Mouse (Mus musculus) CH12.LX (cell line): ENCODE measurements at regions not wholly inside any gene's neighbourhood (a gene's known extent, or its start where the extent isn't known, plus 50 kb on each side); places are given as distances from the start of the nearest gene placed in this dataset.

Source experiments
- DNase-seq: peaks from one replicate; pipeline ENCODE4 v3.0.0-alpha.2; 2013; ENCODE audit errors: extremely low read depth
- H3K27ac ChIP-seq: 2 replicates; pipeline ENCODE4 v1.5.1; 2012; ENCODE audit warnings: low read depth, mild to moderate bottlenecking, control low read depth, moderate library complexity; ENCODE audit not compliant: insufficient read depth
- H3K27me3 ChIP-seq: replicated peaks from 2 replicates; pipeline ENCODE3; 2012; ENCODE audit warnings: inconsistent platforms
- H3K36me3 ChIP-seq, 2 experiments: replicated peaks in 1 of 2; 2 replicates each; pipeline versions ENCODE3 to v1.6.1; 2012; ENCODE audit warnings: inconsistent platforms in 1 of 2, low read length in 1 of 2, mild to moderate bottlenecking in 1 of 2, mixed read lengths in 1 of 2, moderate library complexity in 1 of 2; ENCODE audit not compliant: control insufficient read depth in 1 of 2, insufficient read depth in 1 of 2
- H3K4me1 ChIP-seq, 2 experiments: 2 replicates each; pipeline ENCODE4 v1.6.1; 2012; ENCODE audit warnings: inconsistent platforms in 1 of 2, moderate library complexity in 1 of 2; ENCODE audit not compliant: insufficient read depth in 2 of 2, control insufficient read depth in 1 of 2
- H3K4me2 ChIP-seq: 2 replicates; pipeline ENCODE4 v1.6.1; 2012; ENCODE audit warnings: low read depth, mild to moderate bottlenecking, control low read depth; ENCODE audit not compliant: poor library complexity, insufficient read depth, severe bottlenecking
- H3K4me3 ChIP-seq, 3 experiments: fragments of 150-350 bp in 1 of 3; sonication (generic) in 1 of 3; replicated peaks in 1 of 3; 2 replicates each; pipeline versions ENCODE3 to v1.5.1; 2011 to 2012; ENCODE audit warnings: low read depth in 2 of 3, low read length in 2 of 3, mild to moderate bottlenecking in 2 of 3, moderate library complexity in 2 of 3, control low read depth in 1 of 3, improper control_type of control experiment in 1 of 3, inconsistent platforms in 1 of 3, mixed read lengths in 1 of 3; ENCODE audit not compliant: poor library complexity in 1 of 3
- H3K79me2 ChIP-seq: replicated peaks from 2 replicates; pipeline ENCODE4 v1.6.1; 2012; ENCODE audit warnings: mild to moderate bottlenecking, moderate library complexity; ENCODE audit not compliant: control insufficient read depth, poor library complexity, insufficient read depth, severe bottlenecking; ENCODE audit errors: extremely low read depth
- H3K9ac ChIP-seq: 2 replicates; pipeline ENCODE4 v1.6.1; 2012; ENCODE audit warnings: low read depth, mild to moderate bottlenecking, control low read depth, moderate library complexity; ENCODE audit not compliant: insufficient read depth
- H3K9me3 ChIP-seq: replicated peaks from 2 replicates; pipeline ENCODE3; 2012; ENCODE audit warnings: low read length, inconsistent platforms, mixed read lengths
- BHLHE40 ChIP-seq: IDR thresholded peaks from 2 replicates; pipeline ENCODE4 v1.6.1; 2011; ENCODE audit warnings: mild to moderate bottlenecking, low read depth, low read length, improper control_type of control experiment
- CTCF ChIP-seq, 2 experiments: IDR thresholded peaks in 1 of 2; conservative IDR thresholded peaks in 1 of 2; 2 replicates each; pipeline ENCODE4 v1.5.1; 2011 to 2012; ENCODE audit warnings: low read depth in 2 of 2, low read length in 2 of 2, improper control_type of control experiment in 1 of 2, inconsistent platforms in 1 of 2, mild to moderate bottlenecking in 1 of 2, moderate library complexity in 1 of 2
- E2F4 ChIP-seq: IDR thresholded peaks from 2 replicates; pipeline ENCODE4 v1.6.1; 2011; ENCODE audit warnings: low read depth, low read length, improper control_type of control experiment; ENCODE audit not compliant: insufficient replicate concordance
- ETS1 ChIP-seq: conservative IDR thresholded peaks from 2 replicates; pipeline ENCODE4 v1.6.1; 2012; ENCODE audit warnings: low read depth, mild to moderate bottlenecking, inconsistent platforms, low read length, improper control_type of control experiment, moderate library complexity
- GABPA ChIP-seq: IDR thresholded peaks from 2 replicates; pipeline ENCODE4 v1.6.1; 2012; ENCODE audit warnings: low read depth, low read length, improper control_type of control experiment, inconsistent platforms; ENCODE audit not compliant: insufficient replicate concordance
- HCFC1 ChIP-seq: IDR thresholded peaks from 2 replicates; pipeline ENCODE4 v1.6.1; 2012; ENCODE audit warnings: low read depth, mild to moderate bottlenecking, inconsistent platforms, low read length, improper control_type of control experiment
- JUN ChIP-seq: IDR thresholded peaks from 2 replicates; pipeline ENCODE4 v1.6.1; 2011; ENCODE audit warnings: low read depth, mild to moderate bottlenecking, low read length, improper control_type of control experiment, moderate library complexity; ENCODE audit not compliant: insufficient read depth
- KAT2A ChIP-seq: IDR thresholded peaks from 2 replicates; pipeline ENCODE4 v1.6.1; 2012; ENCODE audit warnings: low read length, improper control_type of control experiment, inconsistent platforms; ENCODE audit not compliant: insufficient replicate concordance
- MAFK ChIP-seq: IDR thresholded peaks from 2 replicates; pipeline ENCODE4 v1.6.1; 2011; ENCODE audit warnings: low read length, improper control_type of control experiment; ENCODE audit not compliant: insufficient replicate concordance
- MAX ChIP-seq: IDR thresholded peaks from 2 replicates; pipeline ENCODE4 v1.6.1; 2011; ENCODE audit warnings: low read length, improper control_type of control experiment
- MEF2A ChIP-seq: IDR thresholded peaks from 2 replicates; pipeline ENCODE4 v1.6.1; 2014; ENCODE audit warnings: low read depth, mild to moderate bottlenecking, inconsistent platforms, low read length, improper control_type of control experiment, borderline replicate concordance
- MXI1 ChIP-seq: IDR thresholded peaks from 2 replicates; pipeline ENCODE4 v1.6.1; 2011; ENCODE audit warnings: mild to moderate bottlenecking, low read depth, low read length, improper control_type of control experiment
- MYC ChIP-seq: IDR thresholded peaks from 2 replicates; pipeline ENCODE4 v1.6.1; 2011; ENCODE audit warnings: low read depth, mild to moderate bottlenecking, improper control_type of control experiment, low read length
- PAX5 ChIP-seq: IDR thresholded peaks from 2 replicates; pipeline ENCODE4 v1.6.1; 2012; ENCODE audit warnings: low read length, inconsistent platforms, mixed read lengths
- POLR2AphosphoS2 ChIP-seq: IDR thresholded peaks from 2 replicates; pipeline ENCODE4 v1.6.1; 2011; ENCODE audit warnings: low read depth, low read length, improper control_type of control experiment
- RAD21 ChIP-seq: IDR thresholded peaks from 2 replicates; pipeline ENCODE4 v1.6.1; 2011; ENCODE audit warnings: low read depth, mild to moderate bottlenecking, low read length, improper control_type of control experiment, moderate library complexity
- SIN3A ChIP-seq: IDR thresholded peaks from 2 replicates; pipeline ENCODE4 v1.6.1; 2012; ENCODE audit warnings: low read length, improper control_type of control experiment, inconsistent platforms
- SMC3 ChIP-seq: IDR thresholded peaks from 2 replicates; pipeline ENCODE4 v1.6.1; 2011; ENCODE audit warnings: low read depth, low read length, improper control_type of control experiment
- TBP ChIP-seq: conservative IDR thresholded peaks from 2 replicates; pipeline ENCODE4 v1.6.1; 2011; ENCODE audit warnings: low read depth, low read length, improper control_type of control experiment
- TCF12 ChIP-seq: IDR thresholded peaks from 2 replicates; pipeline ENCODE4 v1.6.1; 2014; ENCODE audit warnings: low read depth, mild to moderate bottlenecking, inconsistent platforms, low read length, improper control_type of control experiment
- ZC3H11A ChIP-seq: IDR thresholded peaks from 2 replicates; pipeline ENCODE4 v1.6.1; 2012; ENCODE audit warnings: low read depth, mild to moderate bottlenecking, inconsistent platforms, low read length, improper control_type of control experiment
- ZMIZ1 ChIP-seq: IDR thresholded peaks from 2 replicates; pipeline ENCODE4 v1.6.1; 2012; ENCODE audit warnings: low read depth, mild to moderate bottlenecking, inconsistent platforms, low read length, improper control_type of control experiment
- dilution Hi-C: fragments of 300-500 bp; cut with MboI; formaldehyde crosslinking; loops from 2 replicates; pipeline ENCODE4 v1.14.3; 2020; ENCODE audit warnings: low sequenced_read_pairs; ENCODE audit not compliant: extremely low pct_unique_long_range_greater_than_20kb, extremely low pct_ligation_motif_present
- in situ Hi-C: fragments of 300-500 bp; cut with MboI; formaldehyde crosslinking; loops from 3 replicates; pipeline ENCODE4 v1.14.3; 2019; ENCODE audit warnings: low sequenced_read_pairs, low pct_ligation_motif_present, low pct_unique_long_range_greater_than_20kb, mixed read lengths

DNA sequence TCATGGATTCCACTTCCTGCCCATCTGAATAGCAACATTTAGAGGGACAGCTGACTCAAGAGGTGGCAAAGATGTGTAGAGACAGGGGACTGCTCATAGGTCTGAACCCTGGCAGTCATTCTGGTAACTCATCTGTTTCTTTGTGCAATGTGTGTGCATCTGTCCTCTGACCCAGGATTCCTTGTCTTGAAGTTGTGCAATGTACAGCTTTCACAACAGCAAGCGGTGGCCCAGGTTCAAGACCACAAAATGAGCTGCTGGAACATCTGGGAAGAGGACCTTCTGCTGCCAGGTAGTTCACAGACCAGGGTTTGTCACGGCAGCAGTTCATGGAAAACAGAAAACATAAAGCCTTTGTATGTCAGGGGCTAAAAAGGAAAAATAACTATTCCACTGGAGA, 80.1 kb upstream of the Gmds start:
- H3K27ac ChIP-seq, result no peak overlapping the region
- no peaks in the 10 kb centered on the region for H3K36me3 ChIP-seq
- H3K79me2 ChIP-seq, result no peaks in the 10 kb centered on the region
- no peaks in the 10 kb centered on the region for H3K27me3 ChIP-seq
- no peaks in the 10 kb centered on the region for H3K9me3 ChIP-seq
- peaks cover 2 to 26% of the 10 kb centered on the region in 2 experiments for H3K4me1 ChIP-seq
- TF ChIP-seq POLR2AphosphoS2, result no peak
- no peak overlapping the region for H3K4me3 ChIP-seq
- dilution Hi-C loops (no loop called here), in situ Hi-C loops (loop anchor here (10.0 kb wide), 2 partner anchors 204 to 614 kb away; partner anchors contain the start of gene Foxc1)
- H3K9ac ChIP-seq, result no peak overlapping the region
- no peak for DNase-seq
- no peak overlapping the region for H3K4me2 ChIP-seq

DNA sequence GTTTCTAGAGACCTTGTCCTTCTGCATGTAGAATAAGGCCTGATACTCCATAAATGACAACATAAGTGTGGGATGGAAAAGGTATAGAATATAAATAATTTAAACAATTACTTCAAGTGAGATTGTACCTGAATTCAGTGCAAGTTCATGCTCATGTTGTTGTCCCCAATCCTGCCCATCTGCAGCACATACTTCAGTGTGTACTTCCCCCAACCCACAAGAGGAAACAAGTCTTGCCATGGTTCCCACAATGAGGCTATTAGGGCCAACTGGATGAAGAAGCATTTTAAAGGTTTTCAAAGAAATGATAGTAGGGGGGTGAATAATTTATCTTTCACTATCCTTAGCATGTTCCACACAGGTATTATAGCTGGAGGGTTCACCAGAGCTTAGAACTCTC, 79.4 kb upstream of the Gmds start:
- dilution Hi-C loops, result no loop called here
- peaks cover 2 to 26% of the 10 kb centered on the region in 2 experiments for H3K4me1 ChIP-seq

DNA sequence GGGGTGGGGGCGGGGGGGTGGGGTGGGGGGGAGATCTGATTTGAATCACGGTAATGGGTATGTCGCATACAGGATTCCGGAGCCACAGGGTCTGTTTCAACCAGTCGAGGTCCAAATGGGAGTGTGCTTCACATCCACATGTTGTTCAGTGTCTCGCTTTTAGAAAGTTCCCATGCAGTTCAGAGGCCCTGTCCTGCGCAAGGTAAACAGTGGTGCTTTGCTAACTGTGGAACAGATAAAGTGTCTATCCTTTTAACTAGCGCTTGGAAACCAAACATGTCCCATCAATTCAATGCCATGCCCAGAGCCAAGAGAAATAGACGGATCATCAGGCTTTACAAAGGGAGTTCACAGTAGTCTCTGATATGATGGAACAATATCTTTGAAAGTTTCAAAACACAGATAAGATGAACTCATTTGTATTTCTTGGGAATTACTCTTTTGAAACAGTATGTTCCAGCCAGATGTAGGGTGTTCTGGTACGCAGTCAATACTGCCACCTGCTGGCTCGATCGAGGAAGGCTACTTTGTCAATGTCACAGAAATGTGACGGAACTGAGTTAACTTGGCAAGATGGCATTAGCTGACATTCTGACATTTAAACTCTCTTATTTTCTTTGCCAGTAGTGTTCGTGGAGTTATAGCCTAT, 72.9 kb upstream of the Gmds start:
- H3K79me2 ChIP-seq, result no peaks in the 10 kb centered on the region
- dilution Hi-C loops (no loop called here), in situ Hi-C loops (loop anchor here (10.0 kb wide), 2 partner anchors 197 to 607 kb away; partner anchors contain the start of gene Foxc1)
- H3K9ac ChIP-seq, result no peak overlapping the region
- H3K9me3 ChIP-seq, result peaks cover 3% of the 10 kb centered on the region
- peak; percentile 65 for DNase-seq
- H3K27ac ChIP-seq, result no peak overlapping the region
- H3K27me3 ChIP-seq, result no peaks in the 10 kb centered on the region
- no peak overlapping the region for H3K4me2 ChIP-seq
- no peak overlapping the region for H3K4me3 ChIP-seq
- H3K36me3 ChIP-seq, result no peaks in the 10 kb centered on the region
- TF ChIP-seq SMC3, result peak; percentile 86
- peak; percentile 90 for TF ChIP-seq RAD21
- TF ChIP-seq CTCF (conservative IDR thresholded peaks at IDR 0.05 in 1 of 2, IDR thresholded peaks at IDR 0.05 in 1 of 2; ENCODE audit: low read depth in 2 of 2, low read length in 2 of 2), result peak; percentile 84 to 88
- no peak for TF ChIP-seq MAX
- peak; percentile 41 for TF ChIP-seq ZC3H11A
- peaks cover 2 to 13% of the 10 kb centered on the region in 2 experiments for H3K4me1 ChIP-seq

More for the DNA sequence above, 79.4 kb upstream of the Gmds start:
- H3K36me3 ChIP-seq, result no peaks in the 10 kb centered on the region
- DNase-seq, result peak; percentile 10
- H3K9ac ChIP-seq, result no peak overlapping the region
- no peak overlapping the region for H3K4me3 ChIP-seq
- H3K9me3 ChIP-seq, result no peaks in the 10 kb centered on the region
- H3K27me3 ChIP-seq, result no peaks in the 10 kb centered on the region
- no peak overlapping the region for H3K4me2 ChIP-seq
- no peak overlapping the region for H3K27ac ChIP-seq
- H3K79me2 ChIP-seq, result no peaks in the 10 kb centered on the region
- in situ Hi-C loops, result loop anchor here (10.0 kb wide), 2 partner anchors 203 to 613 kb away; partner anchors contain the start of gene Foxc1
- TF ChIP-seq GABPA (no peak), BHLHE40 (no peak), MYC (no peak), E2F4 (no peak), ZMIZ1 (no peak), PAX5 (no peak), JUN (no peak), CTCF (conservative IDR thresholded peaks at IDR 0.05 in 1 of 2, IDR thresholded peaks at IDR 0.05 in 1 of 2; ENCODE audit: low read depth in 2 of 2, low read length in 2 of 2) (no peak), MXI1 (no peak), SIN3A (no peak), HCFC1 (no peak), MEF2A (no peak), ZC3H11A (no peak), MAFK (no peak), ETS1 (no peak), POLR2AphosphoS2 (no peak), KAT2A (no peak), MAX (no peak), TBP (no peak), TCF12 (no peak)
